Mouse (Mus musculus): ENCODE measurements around the gene Pex6. TPM values are rescaled to one million over a fixed set of nuclear protein-coding genes. Genes with fewer than 3 reads are reported as not detected.

Gene Pex6
- polyA plus RNA-seq, 1 experiment: 43.4 TPM

- TF ChIP-seq GATA1 (IDR thresholded peaks at IDR 0.05; ENCODE audit: low read length): no peak
These were observed 3.7 kb downstream of the Pex6 start for GRCm38 (mm10) chr17:46714756-46715481.

- TF ChIP-seq GATA1 (IDR thresholded peaks at IDR 0.05; ENCODE audit: low read length): no peak
These were observed 9.8 kb downstream of the Pex6 start for GRCm38 (mm10) chr17:46721077-46721476.

GRCm38 (mm10) chr17:46724477-46725084 lies 13.3 kb downstream of the Pex6 start:
- no peak for TF ChIP-seq GATA1 (IDR thresholded peaks at IDR 0.05; ENCODE audit: low read length)

- no peak for TF ChIP-seq GATA1 (IDR thresholded peaks at IDR 0.05; ENCODE audit: low read length)
These were observed 14.0 kb downstream of the Pex6 start for GRCm38 (mm10) chr17:46725273-46725672.

GRCm38 (mm10) chr17:46725731-46726645 lies 14.7 kb downstream of the Pex6 start:
- TF ChIP-seq GATA1 (IDR thresholded peaks at IDR 0.05; ENCODE audit: low read length): no peak

- no peak for TF ChIP-seq GATA1 (IDR thresholded peaks at IDR 0.05; ENCODE audit: low read length)
These were observed 16.0 kb downstream of the Pex6 start for GRCm38 (mm10) chr17:46727271-46727670.

- TF ChIP-seq GATA1 (IDR thresholded peaks at IDR 0.05; ENCODE audit: low read length): no peak
These were observed 16.8 kb downstream of the Pex6 start for GRCm38 (mm10) chr17:46728021-46728420.

GRCm38 (mm10) chr17:46728496-46728895 lies 17.2 kb downstream of the Pex6 start:
- TF ChIP-seq GATA1 (IDR thresholded peaks at IDR 0.05; ENCODE audit: low read length): no peak

- TF ChIP-seq GATA1 (IDR thresholded peaks at IDR 0.05; ENCODE audit: low read length): no peak
These were observed 17.6 kb downstream of the Pex6 start, which contains the start of gene Gnmt for GRCm38 (mm10) chr17:46728904-46729318. TSS of gene Gnmt (minus strand) at chr17:46729168.

GRCm38 (mm10) chr17:46734055-46734454 lies 22.8 kb downstream of the Pex6 start:
- no peak for TF ChIP-seq GATA1 (IDR thresholded peaks at IDR 0.05; ENCODE audit: low read length)

GRCm38 (mm10) chr17:46735287-46735686 lies 24.0 kb downstream of the Pex6 start:
- TF ChIP-seq GATA1 (IDR thresholded peaks at IDR 0.05; ENCODE audit: low read length): no peak

GRCm38 (mm10) chr17:46736160-46736559 lies 24.9 kb downstream of the Pex6 start:
- TF ChIP-seq GATA1 (IDR thresholded peaks at IDR 0.05; ENCODE audit: low read length): no peak

- TF ChIP-seq GATA1 (IDR thresholded peaks at IDR 0.05; ENCODE audit: low read length): no peak
These were observed 30.0 kb downstream of the Pex6 start for GRCm38 (mm10) chr17:46741305-46741704.

GRCm38 (mm10) chr17:46742986-46743385 lies 31.7 kb downstream of the Pex6 start:
- TF ChIP-seq GATA1 (IDR thresholded peaks at IDR 0.05; ENCODE audit: low read length): no peak

- TF ChIP-seq GATA1 (IDR thresholded peaks at IDR 0.05; ENCODE audit: low read length): no peak
These were observed 34.2 kb downstream of the Pex6 start for GRCm38 (mm10) chr17:46745506-46745905.

GRCm38 (mm10) chr17:46747234-46747633 lies 36.0 kb downstream of the Pex6 start:
- no peak for TF ChIP-seq GATA1 (IDR thresholded peaks at IDR 0.05; ENCODE audit: low read length)

Measured in G1E-ER4 (cell line).